Mouse (Mus musculus) left cerebral cortex, adult 11 months (tissue): ENCODE results near the gene Fuca1.

Experiments
- DNase-seq: peaks from one replicate; pipeline ENCODE4 v3.0.0; 2022; ENCODE audit warnings: low spot score

Fuca1 gene

DNA sequence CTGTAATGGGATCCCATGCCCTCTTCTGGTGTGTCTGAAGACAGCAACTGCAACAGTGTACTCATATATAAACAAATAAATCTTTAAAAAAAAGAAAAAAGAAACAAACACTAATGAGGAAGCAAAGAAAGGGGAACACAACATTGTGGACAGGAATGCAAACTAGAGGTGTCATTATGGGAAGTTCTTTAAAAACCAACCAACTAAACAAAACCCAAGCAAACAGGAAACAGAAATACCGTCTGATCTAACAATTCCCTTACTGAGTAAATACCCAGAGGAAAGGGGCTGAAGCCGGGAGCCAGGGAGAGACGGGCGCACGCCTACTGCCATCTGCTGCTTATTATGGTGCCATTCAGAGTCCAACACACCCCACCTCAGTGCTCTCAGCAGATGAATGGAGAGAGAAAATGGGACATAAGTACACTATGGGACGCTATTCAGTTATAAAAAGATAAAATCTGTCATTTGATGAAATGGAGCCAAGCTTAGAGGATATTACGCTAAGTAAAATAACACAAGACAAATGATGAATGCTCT, 61.1 kb downstream of the Fuca1 start:
- no peak for DNase-seq

DNA sequence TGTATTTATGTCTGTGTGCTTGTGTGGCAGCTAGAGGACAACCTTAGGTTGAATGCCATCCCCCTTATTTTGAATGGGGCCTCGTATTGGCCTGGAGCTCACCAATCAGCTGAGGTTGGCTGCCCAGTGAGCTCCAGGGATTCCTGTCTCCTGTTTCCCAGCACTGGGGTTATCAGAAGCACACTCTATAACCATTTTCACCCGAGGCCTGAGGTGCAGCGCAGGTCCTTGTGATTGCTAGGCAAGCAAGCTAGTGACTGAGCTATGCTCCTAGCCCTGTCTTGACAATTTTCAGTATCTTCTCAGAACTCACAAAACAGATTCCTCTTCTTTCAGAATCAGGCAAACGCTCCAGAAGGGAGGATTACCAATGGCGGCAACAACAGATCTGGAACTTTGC, 64.0 kb downstream of the Fuca1 start:
- no peak for DNase-seq

DNA sequence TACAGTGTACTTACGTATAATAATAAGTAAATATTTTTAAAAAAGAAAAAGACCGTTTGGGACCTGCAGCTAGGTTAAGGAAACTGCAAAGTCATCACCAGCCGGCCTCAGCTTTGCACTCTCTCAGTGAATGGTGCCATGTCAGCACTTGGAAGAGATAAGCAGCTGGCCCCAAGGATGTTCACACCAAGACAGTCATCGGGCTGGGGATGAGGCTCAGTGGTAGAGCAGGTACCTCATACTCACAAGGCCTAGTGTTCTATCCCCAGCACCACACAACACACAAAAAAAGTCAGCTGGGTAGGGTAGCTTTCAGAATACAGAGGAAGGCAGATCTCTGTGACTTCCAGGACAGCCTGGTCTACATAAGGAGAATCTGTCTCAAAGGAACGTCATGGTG, 64.7 kb downstream of the Fuca1 start:
- no peak for DNase-seq

DNA sequence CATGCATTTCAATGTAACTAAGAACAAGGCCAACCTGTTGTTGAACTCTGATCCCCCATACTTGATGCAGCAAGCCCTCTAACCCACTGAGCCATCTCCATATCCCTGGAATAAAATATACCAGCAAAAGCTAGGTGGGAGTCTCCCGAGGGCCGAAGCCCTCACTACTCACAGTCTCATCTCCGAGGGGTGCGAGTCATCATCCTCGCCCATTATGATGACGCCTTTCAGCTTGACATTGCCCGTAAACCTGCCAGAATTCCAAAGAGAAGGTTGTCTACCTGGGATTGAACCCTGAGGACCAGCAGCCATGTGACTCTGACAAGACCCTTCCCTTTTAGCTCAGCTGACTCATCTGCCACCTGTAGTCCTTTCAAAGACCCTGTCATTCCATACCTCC, 65.2 kb downstream of the Fuca1 start:
- no peak for DNase-seq

DNA sequence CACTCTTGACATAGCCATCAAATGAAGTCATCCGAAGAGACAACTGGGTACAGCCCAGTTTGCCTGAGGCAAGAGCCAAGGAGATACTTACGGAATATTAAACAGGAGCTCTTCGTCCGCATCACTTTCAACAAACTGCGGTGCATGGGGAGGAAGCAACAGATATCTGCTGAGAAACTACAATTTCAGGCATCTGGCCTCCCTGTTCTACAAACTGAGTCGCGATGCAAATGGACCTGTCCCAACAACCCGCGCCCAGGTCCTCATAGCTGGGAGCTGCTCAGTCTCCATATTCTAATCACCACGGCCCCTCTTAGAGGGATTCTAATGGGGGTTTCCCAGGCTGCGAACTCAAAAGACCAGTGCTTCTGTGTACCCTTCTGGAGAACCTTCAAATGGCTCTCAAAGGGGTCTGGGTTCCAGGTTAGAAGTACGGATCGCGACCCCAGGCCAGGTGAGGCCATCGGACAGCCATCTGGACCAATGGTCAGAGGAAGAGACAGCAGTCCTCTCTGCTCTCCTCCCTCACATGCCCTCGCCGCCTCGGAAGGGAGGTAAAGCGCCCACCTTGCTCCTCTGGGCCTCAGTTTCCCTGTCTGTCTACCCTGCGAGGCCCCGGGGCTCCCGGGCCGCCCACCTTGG, 65.9 kb downstream of the Fuca1 start:
- no peak for DNase-seq

DNA sequence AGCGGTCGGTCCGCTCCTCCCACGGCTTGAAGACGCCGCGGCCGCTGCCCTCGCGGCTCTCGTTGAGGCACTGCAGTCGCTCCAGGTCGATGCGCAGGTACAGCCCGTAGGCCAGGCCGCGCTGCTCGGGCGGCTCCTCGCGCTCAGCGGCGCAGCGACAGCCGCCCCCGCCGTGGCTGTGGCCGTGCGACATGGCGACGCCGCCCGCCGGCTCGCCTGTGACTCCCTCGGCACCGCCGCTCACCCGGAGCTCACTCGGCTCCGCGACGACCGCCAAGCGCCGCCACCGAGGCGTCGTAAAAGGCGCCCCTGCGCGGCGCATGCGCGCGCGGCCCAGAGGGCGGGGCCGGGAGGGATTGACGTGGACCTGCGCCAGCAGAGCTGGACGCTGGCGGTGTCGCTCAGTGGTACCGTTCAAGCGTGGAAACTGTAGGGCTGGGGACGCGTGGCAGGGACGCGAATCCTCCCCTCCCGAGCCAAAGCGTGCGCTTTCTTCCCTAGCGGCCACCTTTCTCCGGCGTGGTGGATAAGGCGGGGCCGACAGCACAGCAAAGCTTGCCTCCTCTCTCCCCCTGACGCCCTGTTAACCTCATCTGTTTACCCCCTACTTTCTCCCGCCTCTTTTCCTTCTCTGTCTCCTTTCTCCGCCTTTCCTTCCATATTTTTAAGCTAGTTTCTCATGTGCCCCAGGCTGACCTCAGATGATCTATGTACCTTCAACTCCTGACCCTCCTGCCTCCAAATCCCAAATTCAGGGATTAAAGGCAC, 66.6 kb downstream of the Fuca1 start, which contains the start of gene Pithd1:
TSS of gene Pithd1 (minus strand) at position 322 of the 768 bp plus-strand sequence.
- DNase-seq: peak; percentile 89

DNA sequence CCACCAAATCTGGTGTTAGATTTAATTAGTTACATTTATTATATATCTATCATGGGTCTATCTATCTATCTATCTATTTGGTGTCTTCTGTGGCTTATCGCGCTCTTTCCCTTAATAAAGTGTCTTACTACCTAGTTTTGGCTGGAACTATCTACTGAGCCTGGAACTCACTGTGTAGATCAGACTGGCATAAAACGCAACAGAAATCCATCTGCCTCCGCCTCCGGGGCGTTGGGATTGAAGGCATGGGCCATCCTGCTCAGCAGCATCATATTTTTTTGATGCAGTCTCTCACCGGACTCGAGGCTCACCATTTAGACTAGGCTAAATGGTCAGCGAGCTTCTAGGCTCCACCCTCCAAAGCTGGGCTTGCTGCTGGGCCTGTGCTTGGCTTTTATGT, 67.2 kb downstream of the Fuca1 start:
- no peak for DNase-seq
